Mouse (Mus musculus) stomach, embryonic 14.5 days (tissue): ENCODE results near the gene Iqcf1. TPM values are rescaled to one million over a fixed set of nuclear protein-coding genes. Genes with fewer than 3 reads are reported as not detected.
A peak's percentile ranks its signal among the peaks of the same experiment; 100 is the strongest.

Source experiments
- ATAC-seq: fragments of 200-750 bp; cut with Nextera tagmentation; 2 replicates; pipeline ENCODE4 v1.8.0; 2017; ENCODE audit warnings: low read depth, moderate TSS enrichment; ENCODE audit not compliant: insufficient number of reproducible peaks, insufficient read depth, low FRiP score
- H3K27ac ChIP-seq: fragments of 300-500 bp; sonication (generic); 2 replicates; pipeline ENCODE4 v1.5.1; 2014; ENCODE audit warnings: mild to moderate bottlenecking, low read length, moderate library complexity, mixed read lengths
- H3K27me3 ChIP-seq: fragments of 300-500 bp; sonication (generic); 2 replicates; pipeline ENCODE4 v1.6.1; 2014; ENCODE audit warnings: low read length, control low read depth, mixed read lengths; ENCODE audit not compliant: control insufficient read depth, insufficient read depth
- H3K36me3 ChIP-seq: fragments of 300-500 bp; sonication (generic); 2 replicates; pipeline ENCODE4 v1.6.1; 2014; ENCODE audit warnings: mild to moderate bottlenecking, control low read depth, low read length, moderate library complexity, mixed read lengths; ENCODE audit not compliant: control insufficient read depth, insufficient read depth
- H3K4me1 ChIP-seq: fragments of 300-500 bp; sonication (generic); 2 replicates; pipeline ENCODE4 v1.6.1; 2014; ENCODE audit warnings: low read length, control low read depth, mixed read lengths; ENCODE audit not compliant: control insufficient read depth, insufficient read depth
- H3K4me2 ChIP-seq: fragments of 300-500 bp; sonication (generic); replicated peaks from 2 replicates; pipeline ENCODE4 v1.6.1; 2014; ENCODE audit warnings: low read depth, low read length, control low read depth
- H3K4me3 ChIP-seq: fragments of 300-500 bp; sonication (generic); 2 replicates; pipeline ENCODE4 v1.5.1; 2014; ENCODE audit warnings: low read depth, low read length, control low read depth
- H3K9ac ChIP-seq: fragments of 300-500 bp; sonication (generic); replicated peaks from 2 replicates; pipeline ENCODE4 v1.6.1; 2014; ENCODE audit warnings: low read depth, mild to moderate bottlenecking, control low read depth, low read length, moderate library complexity, mixed read lengths
- H3K9me3 ChIP-seq: fragments of 300-500 bp; sonication (generic); 2 replicates; pipeline ENCODE4 v1.6.1; 2016; ENCODE audit warnings: low read depth, low read length, control low read depth; ENCODE audit not compliant: control insufficient read depth
- WGBS: fragments of 180-500 bp; shearing (Covaris S2); extraction: QIAGEN DNeasy Blood & Tissue Kit; methylation state at CpG from one replicate; pipeline ENCODE4 v1.1.7; 2014; 5-methylcytosine and 5-hydroxymethylcytosine counted together
- polyA plus RNA-seq: library from polyadenylated mRNA; unstranded; fragments of >200 nt; fragmentation: Nextera tagmentation; extraction: Ambion mirVana; gene quantifications from 2 replicates; pipeline ENCODE4 v1.2.1, GENCODE M21; 2014

The Iqcf1 gene
- polyA plus RNA-seq, 1 experiment from 2014 or later = not detected

DNA sequence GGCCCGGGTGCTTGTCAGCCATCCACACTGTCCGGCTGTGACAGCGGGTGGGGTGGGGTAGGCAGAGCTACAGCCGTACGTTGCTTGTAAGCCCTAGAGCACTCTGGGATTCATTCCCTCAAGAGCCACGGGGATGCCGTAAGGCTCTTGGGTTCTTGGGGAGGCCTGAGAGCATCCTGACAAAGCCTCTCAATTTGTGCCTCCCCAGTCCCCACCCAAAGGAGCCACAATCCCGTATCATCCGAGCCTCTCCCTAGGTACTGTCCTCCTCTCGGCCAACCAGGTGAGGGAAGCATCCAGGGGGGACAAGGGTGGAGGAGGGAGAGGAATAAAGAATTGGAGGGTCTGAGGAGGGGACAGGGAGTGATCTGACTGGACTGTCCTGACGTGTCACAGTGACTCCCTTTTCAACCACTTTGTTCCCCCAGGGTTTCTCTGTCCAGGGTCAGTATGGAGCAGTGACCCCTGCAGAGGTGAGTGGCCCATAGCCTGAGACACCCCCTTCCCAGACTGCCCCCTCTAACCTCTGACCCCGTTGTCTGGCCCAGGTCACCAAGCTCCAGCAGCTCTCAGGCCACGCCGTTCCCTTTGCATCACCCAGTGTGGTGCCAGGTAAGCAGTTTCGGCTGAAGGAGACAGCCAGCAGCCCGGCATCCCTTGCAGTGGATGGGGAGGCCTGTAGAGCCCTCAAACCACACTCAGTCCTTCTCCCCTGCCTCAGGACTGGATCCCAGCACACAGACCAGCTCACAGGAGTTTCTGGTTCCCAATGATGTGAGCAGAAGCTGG is 37.9 kb upstream of the Iqcf1 start:
- no peaks in the 10 kb centered on the region for H3K9me3 ChIP-seq
- H3K9ac ChIP-seq = no peak overlapping the region
- H3K36me3 ChIP-seq = peaks cover 20% of the 10 kb centered on the region
- no peak for ATAC-seq
- no peak overlapping the region for H3K27ac ChIP-seq
- H3K27me3 ChIP-seq = no peaks in the 10 kb centered on the region
- WGBS = 87% methylated on average over 16 of the region's 16 CpGs
- H3K4me2 ChIP-seq = no peak overlapping the region
- no peak overlapping the region for H3K4me3 ChIP-seq
- H3K4me1 ChIP-seq = peaks cover 14% of the 10 kb centered on the region

- no peak for ATAC-seq
- Histone ChIP-seq H3K4me1 (peaks cover 9% of the 10 kb centered on the region; the same call in 1 of the 2 replicates), H3K9me3 (no peaks in the 10 kb centered on the region), H3K27ac (no peak overlapping the region), H3K27me3 (no peaks in the 10 kb centered on the region), H3K4me3 (no peak overlapping the region), H3K9ac (no peak overlapping the region), H3K36me3 (peaks cover 20% of the 10 kb centered on the region), H3K4me2 (no peak overlapping the region)
- WGBS = 97% methylated on average over 12 of the region's 12 CpGs
Observed at GRCm38 (mm10) chr9:106462430-106462800, 37.4 kb upstream of the Iqcf1 start.

DNA sequence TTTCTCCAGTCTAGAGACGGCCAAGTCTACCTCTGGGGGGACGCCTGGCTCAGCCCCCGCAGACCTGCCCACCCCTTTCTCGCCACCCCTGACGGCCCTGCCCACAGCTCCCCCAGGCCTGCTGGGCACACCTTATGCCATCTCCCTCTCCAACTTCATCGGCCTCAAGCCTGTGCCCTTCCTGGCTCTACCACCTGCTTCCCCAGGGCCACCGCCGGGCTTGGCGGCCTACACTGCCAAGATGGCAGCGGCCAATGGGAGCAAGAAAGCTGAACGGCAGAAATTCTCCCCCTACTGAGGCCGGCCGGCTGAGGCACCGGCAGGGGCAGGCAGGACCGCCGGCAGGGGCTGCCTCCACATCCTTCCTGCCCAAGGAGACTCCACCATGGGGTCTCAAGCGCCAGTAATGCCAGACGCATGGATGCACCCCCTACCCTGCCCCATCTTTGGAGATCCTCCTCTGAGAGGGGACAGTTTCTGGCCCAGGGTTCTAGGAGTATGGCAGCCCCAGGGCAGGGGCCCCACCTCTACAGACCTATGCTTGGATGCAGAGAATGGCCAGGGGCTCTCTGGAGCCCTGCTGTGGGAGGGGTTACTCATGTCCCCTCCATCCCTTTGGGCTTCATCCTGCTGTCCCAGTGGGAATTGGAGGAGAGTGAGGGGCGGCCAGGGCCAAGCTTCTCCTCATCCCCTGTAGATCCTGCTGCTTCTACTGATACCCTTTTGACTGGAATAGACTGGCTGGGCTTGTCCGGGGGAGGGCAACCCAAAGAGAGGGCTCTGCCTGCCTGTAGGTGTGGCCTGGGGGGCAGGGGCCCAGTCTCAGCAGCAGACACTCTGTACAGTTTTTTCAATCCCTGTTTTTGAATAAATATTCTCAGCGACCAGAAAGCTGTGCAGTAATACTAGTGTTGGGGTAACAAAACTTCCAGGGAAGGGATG is 36.4 kb upstream of the Iqcf1 start:
- H3K4me3 ChIP-seq = no peak overlapping the region
- no peak overlapping the region for H3K4me2 ChIP-seq
- 85% methylated on average over 21 of the region's 21 CpGs for WGBS
- ATAC-seq = no peak
- no peaks in the 10 kb centered on the region for H3K27me3 ChIP-seq
- no peak overlapping the region for H3K27ac ChIP-seq
- H3K36me3 ChIP-seq = peaks cover 20% of the 10 kb centered on the region
- H3K9me3 ChIP-seq = no peaks in the 10 kb centered on the region
- H3K4me1 ChIP-seq = peaks cover 5% of the 10 kb centered on the region; the same call in 1 of the 2 replicates
- no peak overlapping the region for H3K9ac ChIP-seq

GRCm38 (mm10) chr9:106464751-106465541 is 34.8 kb upstream of the Iqcf1 start:
- ATAC-seq = peak; percentile 65; the same call in 1 of the 2 replicates
- 2% methylated on average over 92 of the region's 99 CpGs for WGBS

DNA sequence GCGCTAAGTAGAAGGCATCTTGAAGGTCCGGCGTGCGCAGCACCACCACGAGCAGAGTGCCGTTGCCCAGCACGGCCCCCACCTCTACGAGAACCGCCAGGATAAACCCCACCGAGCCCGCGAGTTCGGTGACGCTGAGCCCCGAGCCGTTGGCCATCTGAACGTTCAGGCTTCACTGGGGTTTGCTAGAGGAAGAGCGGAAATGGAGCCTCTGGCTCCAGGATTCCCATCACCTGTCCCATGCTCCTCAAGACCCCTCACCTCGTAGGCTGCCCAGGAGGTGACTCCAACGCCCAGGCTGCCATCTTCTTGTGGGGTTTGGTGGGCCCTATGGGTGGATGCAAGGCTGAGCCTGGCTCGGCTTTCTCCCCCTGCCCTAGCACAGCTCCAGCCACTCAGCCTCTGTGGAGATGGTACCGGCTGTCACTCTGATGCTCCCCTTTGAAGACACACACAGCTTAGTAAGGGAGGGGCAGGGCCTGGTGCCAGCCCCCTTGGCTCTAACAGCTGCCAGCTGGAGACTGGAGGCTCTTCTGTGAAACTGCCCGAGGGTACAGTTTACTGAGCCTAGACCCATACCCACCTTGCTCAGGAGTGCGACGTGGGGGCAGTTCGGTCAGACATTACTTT is 34.1 kb upstream of the Iqcf1 start, which contains the start of gene Gpr62:
Gene Gpr62 (minus strand): TSS at position 368 of the 630 bp plus-strand sequence.
- 38% methylated on average over 26 of the region's 26 CpGs for whole genome bisulfite sequencing
- no peak for ATAC-seq
- H3K4me1 ChIP-seq = peaks cover 5% of the 10 kb centered on the region; the same call in 1 of the 2 replicates
- no peaks in the 10 kb centered on the region for H3K27me3 ChIP-seq
- no peaks in the 10 kb centered on the region for H3K9me3 ChIP-seq
- peaks cover 19% of the 10 kb centered on the region for H3K36me3 ChIP-seq
- H3K4me2 ChIP-seq = peak within 1 kb of the TSS; percentile 98
- peak within 1 kb of the TSS; percentile 53 for H3K4me3 ChIP-seq
- H3K9ac ChIP-seq = peak within 1 kb of the TSS; percentile 55
- no peak within 1 kb of the TSS for H3K27ac ChIP-seq

More at GRCm38 (mm10) chr9:106464751-106465541, 34.8 kb upstream of the Iqcf1 start:
- Histone ChIP-seq H3K27ac (no peak overlapping the region), H3K9me3 (no peaks in the 10 kb centered on the region), H3K9ac (peak overlapping the region; percentile 55), H3K36me3 (peaks cover 20% of the 10 kb centered on the region), H3K4me1 (peaks cover 5% of the 10 kb centered on the region; the same call in 1 of the 2 replicates), H3K4me3 (peak overlapping the region; percentile 53), H3K4me2 (peak overlapping the region; percentile 98), H3K27me3 (no peaks in the 10 kb centered on the region)

GRCm38 (mm10) chr9:106466721-106467120 is 33.0 kb upstream of the Iqcf1 start:
- no peaks in the 10 kb centered on the region for H3K27me3 ChIP-seq
- H3K4me3 ChIP-seq = no peak overlapping the region
- peaks cover 7% of the 10 kb centered on the region for H3K4me1 ChIP-seq
- no peak overlapping the region for H3K9ac ChIP-seq
- peaks cover 17% of the 10 kb centered on the region for H3K36me3 ChIP-seq
- ATAC-seq = no peak
- H3K27ac ChIP-seq = no peak overlapping the region
- no peak overlapping the region for H3K4me2 ChIP-seq
- WGBS = 83% methylated on average over 6 of the region's 6 CpGs
- H3K9me3 ChIP-seq = no peaks in the 10 kb centered on the region

DNA sequence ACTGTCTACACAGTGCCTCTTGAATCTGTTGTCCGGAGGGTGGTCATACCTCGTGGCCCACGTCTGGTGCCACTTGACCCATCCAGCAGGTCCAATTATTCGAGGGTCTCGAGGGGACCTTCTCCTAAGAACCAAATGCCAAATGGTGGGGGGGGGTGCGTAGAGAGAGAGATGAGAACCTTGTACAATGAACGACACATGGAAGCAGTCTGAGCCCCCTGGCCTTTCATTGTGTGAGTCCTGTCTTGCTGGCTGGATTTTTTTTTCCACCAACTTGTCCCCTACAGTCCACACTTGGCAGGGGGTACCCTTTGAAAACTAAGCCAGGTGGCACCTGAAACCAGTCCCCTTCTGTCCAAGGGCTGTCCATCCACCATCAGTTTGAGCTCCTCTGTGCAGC is 32.0 kb upstream of the Iqcf1 start:
- H3K27ac ChIP-seq = no peak overlapping the region
- no peaks in the 10 kb centered on the region for H3K9me3 ChIP-seq
- no peak overlapping the region for H3K4me3 ChIP-seq
- H3K4me2 ChIP-seq = no peak overlapping the region
- H3K36me3 ChIP-seq = peaks cover 8% of the 10 kb centered on the region
- ATAC-seq = no peak
- 91% methylated on average over 7 of the region's 7 CpGs for WGBS
- H3K9ac ChIP-seq = no peak overlapping the region
- peaks cover 14% of the 10 kb centered on the region for H3K4me1 ChIP-seq
- no peaks in the 10 kb centered on the region for H3K27me3 ChIP-seq
